Mouse (Mus musculus) CH12F3 (cell line): ENCODE results near the gene Dnmt3a.

Experiments used
- in situ Hi-C: fragments of 300-500 bp; cut with MboI; formaldehyde crosslinking; loops from 2 replicates; pipeline ENCODE4 v1.14.3; 2020; ENCODE audit warnings: low sequenced_read_pairs

Gene Dnmt3a

DNA sequence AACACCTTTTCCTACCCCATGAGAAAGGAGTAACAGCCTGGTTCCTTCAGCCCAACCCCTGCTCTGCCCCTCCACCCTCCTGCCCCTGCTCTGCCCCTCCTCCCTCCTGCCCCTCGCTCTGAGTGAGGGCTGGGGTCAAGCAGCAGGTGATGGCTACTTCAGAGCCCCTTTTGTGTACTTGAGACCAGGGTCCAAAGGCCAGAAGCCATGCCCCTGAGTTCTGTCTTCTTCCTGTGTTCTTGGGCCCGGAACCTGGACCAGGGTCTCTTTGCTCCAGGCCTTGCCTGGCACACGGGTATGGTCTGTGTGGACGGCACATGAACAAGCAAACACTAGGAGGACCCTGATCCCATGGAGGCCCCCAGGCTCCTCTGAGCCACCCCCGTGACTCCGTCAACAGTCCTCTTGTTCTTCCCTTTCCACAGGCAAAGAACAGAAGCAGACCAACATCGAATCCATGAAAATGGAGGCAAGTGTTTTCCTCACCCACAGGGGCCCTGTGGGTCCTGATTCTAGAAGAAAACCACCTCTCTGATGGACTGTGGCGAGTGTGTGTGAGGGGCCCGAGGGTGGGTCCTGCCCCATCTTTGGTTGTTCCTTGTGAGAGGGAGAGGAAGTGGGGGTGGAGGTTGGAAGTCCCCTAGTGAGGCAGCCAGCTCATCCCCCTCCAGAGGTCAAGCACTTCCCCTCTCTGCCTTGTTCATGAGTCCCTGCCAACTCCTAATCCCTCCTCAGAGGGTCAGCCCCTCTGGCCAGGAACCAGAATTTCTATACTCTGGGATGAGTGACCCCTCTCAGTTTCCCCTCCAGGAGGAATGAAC lies 66.8 kb downstream of the Dnmt3a start:
- in situ Hi-C loops, result no loop called here

GRCm38 (mm10) chr12:3875474-3875873 lies 69.7 kb downstream of the Dnmt3a start:
- in situ Hi-C loops, result no loop called here

GRCm38 (mm10) chr12:3877376-3877775 lies 71.6 kb downstream of the Dnmt3a start:
- in situ Hi-C loops, result no loop called here

DNA sequence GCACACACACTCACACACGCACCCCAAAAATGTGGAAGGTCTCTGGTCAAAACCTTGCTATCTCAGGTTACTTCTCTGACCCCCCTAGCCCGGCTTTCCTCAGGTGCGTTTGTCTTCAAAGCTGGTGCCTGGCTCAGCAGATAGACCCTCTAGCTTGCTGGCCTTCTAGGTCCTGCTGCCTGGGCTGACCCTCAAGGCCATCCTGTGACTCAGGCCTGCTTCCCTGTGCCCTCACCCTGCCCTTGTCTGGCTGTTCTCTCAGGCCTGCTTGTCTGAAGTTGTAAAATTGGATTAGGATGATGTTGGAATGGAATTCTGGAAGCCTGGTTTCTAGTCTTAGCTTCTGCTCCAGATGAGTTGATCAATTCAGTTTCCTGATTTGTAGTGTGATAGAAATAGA lies 75.7 kb downstream of the Dnmt3a start:
- in situ Hi-C loops, result no loop called here

GRCm38 (mm10) chr12:3884892-3885493 lies 79.2 kb downstream of the Dnmt3a start:
- in situ Hi-C loops, result no loop called here

GRCm38 (mm10) chr12:3886601-3887000 lies 80.8 kb downstream of the Dnmt3a start:
- in situ Hi-C loops, result no loop called here

DNA sequence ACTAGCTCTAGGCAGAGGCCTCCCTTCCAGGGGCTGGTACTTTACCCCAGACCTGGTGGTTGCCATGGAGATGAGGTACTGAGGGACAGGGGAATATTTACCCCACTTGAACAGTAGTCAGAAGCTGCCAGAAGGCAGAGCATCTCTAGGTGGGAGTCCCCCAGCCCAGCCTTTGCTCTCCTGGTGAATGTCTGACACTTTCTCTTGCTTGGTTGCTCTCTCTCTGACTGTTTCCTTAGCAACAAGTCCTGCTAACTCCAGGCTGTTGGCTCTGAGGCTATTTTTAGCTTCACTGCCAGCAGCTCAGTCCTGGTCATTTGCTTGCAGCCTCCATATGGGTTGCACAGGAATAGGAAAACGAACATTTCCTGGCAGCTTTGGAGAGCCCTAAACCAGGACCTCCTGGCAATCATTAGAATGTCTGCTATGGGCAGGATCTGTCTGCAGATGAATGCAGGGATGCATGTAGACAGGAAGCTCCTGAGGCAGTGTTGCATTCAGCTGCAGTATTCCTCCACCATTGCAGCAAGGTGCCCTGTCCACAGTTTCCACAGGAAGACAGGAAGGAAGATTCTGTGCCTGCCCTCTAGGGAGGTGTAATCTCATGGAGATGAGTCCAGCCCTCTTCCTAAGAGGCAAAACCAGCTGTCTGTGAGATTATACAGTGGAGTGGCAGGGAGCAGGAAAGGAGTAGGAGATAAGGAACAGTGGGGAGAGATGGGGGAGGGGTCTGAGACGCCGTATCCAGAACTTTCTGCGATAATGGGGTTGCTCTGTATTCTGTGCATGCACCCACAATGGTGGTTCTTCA lies 81.9 kb downstream of the Dnmt3a start:
- in situ Hi-C loops, result no loop called here

DNA sequence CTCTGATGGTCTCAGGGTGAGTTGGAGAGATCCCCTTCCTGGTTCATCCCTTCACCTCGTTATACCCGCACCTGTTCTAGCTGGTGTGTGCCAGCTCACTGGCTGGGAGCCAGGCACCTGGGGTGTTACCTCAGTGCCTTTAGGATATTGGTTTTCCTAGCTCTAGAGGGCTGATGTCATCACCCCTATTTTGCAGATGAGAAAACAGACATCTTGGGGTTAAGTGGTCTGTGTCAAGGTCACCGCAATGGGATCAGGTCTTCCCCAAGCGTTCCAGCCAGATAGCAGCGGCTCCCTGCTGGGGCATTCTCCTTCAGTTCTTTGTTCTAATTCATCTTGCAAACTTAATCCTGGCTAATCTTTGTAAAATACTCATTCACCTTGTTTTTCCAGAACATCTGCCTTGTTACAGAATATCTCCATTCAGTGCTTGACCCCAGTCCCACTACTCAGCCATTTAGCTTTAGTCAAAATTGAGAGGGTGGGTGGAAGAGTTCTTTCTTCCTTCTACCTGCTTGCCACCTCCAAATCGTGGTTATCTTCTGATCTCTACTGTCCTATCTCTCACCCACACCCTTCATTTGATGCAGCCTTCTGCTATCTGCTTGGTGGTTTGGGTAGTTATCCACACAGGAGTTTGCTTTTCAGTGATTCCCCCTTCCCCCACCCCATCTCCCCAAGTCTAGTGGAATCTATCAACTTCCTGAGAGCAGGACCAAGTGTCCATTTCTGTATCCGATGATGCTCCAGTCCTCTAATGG lies 84.2 kb downstream of the Dnmt3a start:
- in situ Hi-C loops, result no loop called here

GRCm38 (mm10) chr12:3890753-3891751 lies 85.2 kb downstream of the Dnmt3a start:
- in situ Hi-C loops, result no loop called here

GRCm38 (mm10) chr12:3891779-3892239 lies 86.0 kb downstream of the Dnmt3a start:
- in situ Hi-C loops, result no loop called here

GRCm38 (mm10) chr12:3892240-3893059 lies 86.6 kb downstream of the Dnmt3a start:
- in situ Hi-C loops, result no loop called here

GRCm38 (mm10) chr12:3893335-3893734 lies 87.5 kb downstream of the Dnmt3a start:
- in situ Hi-C loops, result no loop called here

DNA sequence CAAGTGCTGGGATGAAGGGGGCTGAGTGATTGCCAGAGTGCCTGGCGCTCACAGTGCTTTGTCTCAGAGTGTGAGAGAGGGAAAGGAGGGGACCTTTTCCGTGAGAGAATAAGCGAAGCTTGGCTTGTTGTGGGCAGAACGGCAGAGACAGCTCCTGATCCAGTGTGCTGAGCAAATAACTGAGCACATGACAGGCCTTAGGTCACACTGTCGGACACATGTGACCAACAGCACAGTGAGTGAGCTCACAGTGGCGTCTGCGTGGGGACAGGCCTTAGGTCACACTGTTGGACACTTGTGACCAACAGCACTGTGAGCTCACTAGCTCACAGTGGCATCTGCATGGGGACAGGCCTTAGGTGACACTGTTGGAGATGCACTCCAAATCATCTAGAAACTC lies 88.7 kb downstream of the Dnmt3a start:
- in situ Hi-C loops, result no loop called here

DNA sequence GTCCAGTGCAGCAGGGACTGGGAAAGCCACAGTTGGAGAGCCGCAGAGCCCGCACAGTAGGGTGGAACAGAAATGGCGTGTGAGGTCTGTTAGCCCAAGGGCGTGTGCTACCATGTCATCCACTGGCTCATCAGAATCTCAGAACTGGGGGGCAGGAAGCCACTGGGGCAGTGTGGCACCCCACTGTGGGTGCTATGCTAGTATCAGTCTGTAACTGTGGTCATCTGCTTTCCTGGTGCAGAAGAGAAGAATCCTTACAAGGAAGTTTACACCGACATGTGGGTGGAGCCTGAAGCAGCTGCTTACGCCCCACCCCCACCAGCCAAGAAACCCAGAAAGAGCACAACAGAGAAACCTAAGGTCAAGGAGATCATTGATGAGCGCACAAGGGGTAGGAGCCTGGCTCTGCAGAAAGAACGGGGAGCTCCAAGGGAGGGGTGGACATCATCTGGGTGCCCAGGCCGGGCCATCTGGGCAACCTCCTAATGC lies 91.3 kb downstream of the Dnmt3a start:
- in situ Hi-C loops, result no loop called here

DNA sequence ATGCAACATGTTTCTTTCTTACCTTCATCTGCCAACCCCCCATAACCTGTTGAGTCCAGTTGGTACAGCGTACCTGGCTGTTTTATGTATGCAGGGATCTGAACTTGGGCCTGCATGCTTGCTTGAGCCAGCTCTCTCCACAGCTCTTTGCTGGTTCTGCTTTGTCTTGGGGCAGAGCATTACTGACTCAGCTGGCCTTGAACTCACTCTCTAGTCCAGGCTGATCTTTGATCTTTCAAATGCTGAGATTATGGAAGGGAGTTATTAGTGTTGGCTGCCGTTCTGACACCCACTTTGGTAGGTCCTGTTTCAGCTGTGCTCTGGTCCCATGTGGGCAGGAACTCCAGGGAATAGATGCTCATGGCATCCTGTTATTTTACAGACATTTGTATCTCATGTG lies 93.0 kb downstream of the Dnmt3a start:
- in situ Hi-C loops, result no loop called here

- in situ Hi-C loops, result no loop called here
Observed at GRCm38 (mm10) chr12:3905436-3905835, 99.6 kb downstream of the Dnmt3a start.

DNA sequence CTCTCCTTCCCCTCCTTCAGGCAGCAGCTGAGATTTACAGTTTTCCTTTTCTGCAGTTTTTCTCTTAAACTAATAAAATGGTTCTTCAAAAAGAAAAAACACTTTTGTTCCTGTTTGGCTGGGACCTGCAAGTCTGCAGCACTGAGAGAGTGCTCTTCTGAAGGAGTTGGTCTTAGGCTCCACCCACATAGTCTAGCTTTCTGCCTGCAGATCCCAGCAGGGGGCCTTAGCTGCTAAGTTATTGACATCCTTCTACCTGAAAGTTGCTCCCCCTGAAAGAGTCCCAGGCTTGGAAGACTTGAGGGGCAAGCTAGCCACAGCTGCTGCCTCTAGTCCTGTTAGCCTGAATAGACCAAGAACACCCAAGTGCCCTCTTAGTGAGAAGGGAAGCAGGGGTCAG lies 100.5 kb downstream of the Dnmt3a start:
- in situ Hi-C loops, result no loop called here

GRCm38 (mm10) chr12:3907008-3907407 lies 101.2 kb downstream of the Dnmt3a start:
- in situ Hi-C loops, result no loop called here

GRCm38 (mm10) chr12:3907418-3907817 lies 101.6 kb downstream of the Dnmt3a start:
- in situ Hi-C loops, result no loop called here
